Mouse (Mus musculus) hindbrain, embryonic 16.5 days (tissue): ENCODE data around the gene Tiam1. TPM values are rescaled to one million over a fixed set of nuclear protein-coding genes. Genes with fewer than 3 reads are reported as not detected.

Source experiments
- ATAC-seq: fragments of 200-750 bp; cut with Nextera tagmentation; 2 replicates; pipeline ENCODE4 v1.8.0; 2017; ENCODE audit warnings: moderate TSS enrichment, moderate library complexity
- H3K27ac ChIP-seq: fragments of 300-500 bp; sonication (generic); 2 replicates; pipeline ENCODE4 v1.5.1; 2014; ENCODE audit warnings: low read depth, mild to moderate bottlenecking, control low read depth, low read length, moderate library complexity
- H3K27me3 ChIP-seq: fragments of 300-500 bp; sonication (generic); replicated peaks from 2 replicates; pipeline ENCODE4 v1.6.1; 2014; ENCODE audit warnings: low read length; ENCODE audit not compliant: control insufficient read depth, insufficient read depth
- H3K36me3 ChIP-seq: fragments of 300-500 bp; sonication (generic); 2 replicates; pipeline ENCODE4 v1.6.1; 2014; ENCODE audit warnings: mild to moderate bottlenecking, low read length, moderate library complexity, mixed read lengths; ENCODE audit not compliant: control insufficient read depth, insufficient read depth
- H3K4me1 ChIP-seq: fragments of 300-500 bp; sonication (generic); 2 replicates; pipeline ENCODE4 v1.6.1; 2014; ENCODE audit warnings: low read depth, low read length; ENCODE audit not compliant: control insufficient read depth, insufficient read depth
- H3K4me2 ChIP-seq: fragments of 300-500 bp; sonication (generic); 2 replicates; pipeline ENCODE4 v1.6.1; 2014; ENCODE audit warnings: mild to moderate bottlenecking, low read length, control low read depth, moderate library complexity
- H3K4me3 ChIP-seq: fragments of 300-500 bp; sonication (generic); 2 replicates; pipeline ENCODE4 v1.5.1; 2014; ENCODE audit warnings: mild to moderate bottlenecking, low read length, control low read depth, moderate library complexity
- H3K9ac ChIP-seq: fragments of 300-500 bp; sonication (generic); 2 replicates; pipeline ENCODE4 v1.6.1; 2014; ENCODE audit warnings: low read depth, mild to moderate bottlenecking, control low read depth, low read length, moderate library complexity
- H3K9me3 ChIP-seq: fragments of 300-500 bp; sonication (generic); 2 replicates; pipeline ENCODE4 v1.6.1; 2014; ENCODE audit warnings: mild to moderate bottlenecking, low read length, moderate library complexity; ENCODE audit not compliant: control insufficient read depth
- WGBS: fragments of 180-500 bp; shearing (Covaris S2); extraction: QIAGEN DNeasy Blood & Tissue Kit; methylation state at CpG from one replicate; pipeline ENCODE4 v1.1.7; 2014; 5-methylcytosine and 5-hydroxymethylcytosine counted together
- polyA plus RNA-seq: library from polyadenylated mRNA; unstranded; fragments of >200 nt; fragmentation: Nextera tagmentation; extraction: Ambion mirVana; gene quantifications from 2 replicates; pipeline ENCODE4 v1.2.1, GENCODE M21; 2015

The Tiam1 gene
- polyA plus RNA-seq, 1 experiment from 2014 or later, result 16.6 TPM

GRCm38 (mm10) chr16:90150820-90151219, 7.3 kb upstream of the Tiam1 start:
- H3K27ac ChIP-seq, result no peak overlapping the region
- no peak for ATAC-seq
- no peaks in the 10 kb centered on the region for H3K36me3 ChIP-seq
- no peak overlapping the region for H3K4me3 ChIP-seq
- H3K9me3 ChIP-seq, result no peaks in the 10 kb centered on the region
- H3K9ac ChIP-seq, result no peak overlapping the region
- no peaks in the 10 kb centered on the region for H3K27me3 ChIP-seq
- no peaks in the 10 kb centered on the region for H3K4me1 ChIP-seq
- H3K4me2 ChIP-seq, result no peak overlapping the region
- 74% methylated on average over 6 of the region's 6 CpGs for WGBS

- no peaks in the 10 kb centered on the region for H3K4me1 ChIP-seq
- H3K9ac ChIP-seq, result no peak overlapping the region
- no peaks in the 10 kb centered on the region for H3K27me3 ChIP-seq
- peak; percentile 4; the same call in 1 of the 2 replicates for ATAC-seq
- no peak overlapping the region for H3K27ac ChIP-seq
- no peaks in the 10 kb centered on the region for H3K36me3 ChIP-seq
- no peaks in the 10 kb centered on the region for H3K9me3 ChIP-seq
- no peak overlapping the region for H3K4me2 ChIP-seq
- H3K4me3 ChIP-seq, result no peak overlapping the region
- 58% methylated on average over 7 of the region's 7 CpGs for WGBS
These were observed 6.6 kb upstream of the Tiam1 start for GRCm38 (mm10) chr16:90150126-90150525.

DNA sequence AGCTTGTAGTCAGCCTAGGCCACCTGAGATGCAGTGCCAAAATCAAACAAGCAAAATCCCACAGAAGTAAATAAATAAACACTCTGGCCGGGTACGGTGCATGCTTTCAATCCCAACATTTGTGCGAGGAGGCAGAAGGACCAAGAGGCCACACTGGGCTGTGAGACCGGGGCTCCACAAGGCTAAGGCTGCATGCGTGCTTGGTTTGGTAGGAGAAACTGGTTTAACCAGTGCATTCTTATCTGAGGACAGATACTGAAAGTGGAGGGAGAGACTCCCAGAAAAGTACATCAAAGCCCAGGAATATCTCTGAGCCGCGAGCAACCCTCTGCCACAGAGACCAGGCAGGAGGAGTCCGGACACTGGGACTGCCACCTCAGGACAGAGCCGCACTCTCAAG, 5.8 kb upstream of the Tiam1 start:
- peaks cover 3% of the 10 kb centered on the region; the same call in 1 of the 2 replicates for H3K4me1 ChIP-seq
- H3K4me3 ChIP-seq, result no peak overlapping the region
- no peak overlapping the region for H3K9ac ChIP-seq
- no peak overlapping the region for H3K27ac ChIP-seq
- no peaks in the 10 kb centered on the region for H3K27me3 ChIP-seq
- no peaks in the 10 kb centered on the region for H3K36me3 ChIP-seq
- no peak overlapping the region for H3K4me2 ChIP-seq
- WGBS, result 79% methylated on average over 9 of the region's 9 CpGs
- no peak for ATAC-seq
- no peaks in the 10 kb centered on the region for H3K9me3 ChIP-seq

DNA sequence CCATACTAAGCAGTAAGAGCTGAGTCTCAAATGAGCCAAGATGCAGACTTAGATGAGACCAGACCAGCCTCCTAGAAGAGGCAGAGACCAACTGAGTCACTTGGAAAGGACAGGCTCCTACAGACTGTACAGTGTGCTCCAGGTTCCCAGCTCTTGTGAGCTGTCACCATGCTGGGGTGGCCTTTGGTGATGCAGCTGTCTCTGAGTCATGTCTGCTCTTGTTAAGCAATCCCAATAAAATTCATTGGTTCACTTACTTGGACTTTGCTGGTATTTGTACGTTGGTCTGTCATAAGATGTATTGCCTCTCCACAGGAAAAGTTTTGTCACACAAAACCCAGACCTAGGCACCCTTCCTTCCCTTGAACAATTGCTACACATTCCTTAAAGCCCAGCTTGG, 1.7 kb upstream of the Tiam1 start:
- Histone ChIP-seq H3K9me3 (no peaks in the 10 kb centered on the region), H3K27me3 (no peaks in the 10 kb centered on the region)
- ATAC-seq, result no peak

DNA sequence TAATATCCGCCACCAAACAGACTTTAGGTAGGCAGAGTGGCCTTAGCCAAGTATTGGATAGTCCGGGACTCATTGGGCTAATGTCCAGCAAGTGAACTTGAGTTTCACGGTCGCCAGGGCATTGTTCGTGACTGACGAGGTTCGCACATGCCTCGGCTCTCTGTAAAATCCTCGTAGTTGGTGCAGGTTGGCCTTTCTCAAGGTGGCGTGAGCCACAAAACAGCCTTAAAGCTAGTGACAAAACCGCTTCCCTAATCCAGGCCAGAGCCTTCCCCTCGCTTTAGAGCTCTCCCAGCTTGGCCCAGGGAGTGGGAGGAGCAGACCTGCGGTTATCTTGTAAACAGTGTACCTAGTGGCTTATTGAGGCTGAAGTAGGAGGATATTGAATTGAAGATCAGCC, 972 bp upstream of the Tiam1 start:
- H3K36me3 ChIP-seq, result no peaks in the 10 kb centered on the region
- H3K9ac ChIP-seq, result peak overlapping the region; percentile 86
- no peak for ATAC-seq
- peak overlapping the region; percentile 77 for H3K4me3 ChIP-seq
- H3K9me3 ChIP-seq, result no peaks in the 10 kb centered on the region
- 9% methylated on average over 13 of the region's 13 CpGs for WGBS
- H3K27ac ChIP-seq, result peak overlapping the region; percentile 60
- H3K4me1 ChIP-seq, result peaks cover 15% of the 10 kb centered on the region
- peak overlapping the region; percentile 90 for H3K4me2 ChIP-seq
- no peaks in the 10 kb centered on the region for H3K27me3 ChIP-seq

More for the DNA sequence above, 1.7 kb upstream of the Tiam1 start:
- no peak overlapping the region for H3K4me2 ChIP-seq
- no peaks in the 10 kb centered on the region for H3K36me3 ChIP-seq
- H3K9ac ChIP-seq, result no peak overlapping the region
- H3K4me1 ChIP-seq, result peaks cover 10% of the 10 kb centered on the region
- WGBS, result 78% methylated on average over 1 of the region's 1 CpGs
- no peak overlapping the region for H3K4me3 ChIP-seq
- H3K27ac ChIP-seq, result no peak overlapping the region

DNA sequence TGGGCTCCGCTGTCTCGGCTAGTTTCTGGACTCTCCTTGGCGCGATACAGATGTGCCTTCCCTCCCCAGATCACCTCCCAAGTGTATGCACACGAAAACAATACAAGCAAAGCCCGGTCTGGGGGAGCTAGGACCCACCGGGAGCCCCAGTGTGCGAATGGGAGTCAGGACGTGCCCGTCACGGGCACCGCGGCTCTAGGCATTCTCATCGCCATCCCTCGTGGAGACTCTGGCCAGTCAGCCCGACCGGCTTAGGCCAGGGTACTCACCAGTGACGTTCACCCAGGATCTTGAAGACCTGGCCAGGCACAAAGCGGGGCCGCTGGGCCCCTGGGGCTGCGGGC, 181 bp downstream of the Tiam1 start:
- peak overlapping the region; percentile 90 for H3K4me2 ChIP-seq
- peak overlapping the region; percentile 77 for H3K4me3 ChIP-seq
- H3K9me3 ChIP-seq, result no peaks in the 10 kb centered on the region
- H3K36me3 ChIP-seq, result no peaks in the 10 kb centered on the region
- peak overlapping the region; percentile 91 for H3K27ac ChIP-seq
- peaks cover 15% of the 10 kb centered on the region for H3K4me1 ChIP-seq
- WGBS, result 0% methylated on average over 21 of the region's 21 CpGs
- peak overlapping the region; percentile 86 for H3K9ac ChIP-seq
- no peaks in the 10 kb centered on the region for H3K27me3 ChIP-seq
- ATAC-seq, result peak; percentile 62

DNA sequence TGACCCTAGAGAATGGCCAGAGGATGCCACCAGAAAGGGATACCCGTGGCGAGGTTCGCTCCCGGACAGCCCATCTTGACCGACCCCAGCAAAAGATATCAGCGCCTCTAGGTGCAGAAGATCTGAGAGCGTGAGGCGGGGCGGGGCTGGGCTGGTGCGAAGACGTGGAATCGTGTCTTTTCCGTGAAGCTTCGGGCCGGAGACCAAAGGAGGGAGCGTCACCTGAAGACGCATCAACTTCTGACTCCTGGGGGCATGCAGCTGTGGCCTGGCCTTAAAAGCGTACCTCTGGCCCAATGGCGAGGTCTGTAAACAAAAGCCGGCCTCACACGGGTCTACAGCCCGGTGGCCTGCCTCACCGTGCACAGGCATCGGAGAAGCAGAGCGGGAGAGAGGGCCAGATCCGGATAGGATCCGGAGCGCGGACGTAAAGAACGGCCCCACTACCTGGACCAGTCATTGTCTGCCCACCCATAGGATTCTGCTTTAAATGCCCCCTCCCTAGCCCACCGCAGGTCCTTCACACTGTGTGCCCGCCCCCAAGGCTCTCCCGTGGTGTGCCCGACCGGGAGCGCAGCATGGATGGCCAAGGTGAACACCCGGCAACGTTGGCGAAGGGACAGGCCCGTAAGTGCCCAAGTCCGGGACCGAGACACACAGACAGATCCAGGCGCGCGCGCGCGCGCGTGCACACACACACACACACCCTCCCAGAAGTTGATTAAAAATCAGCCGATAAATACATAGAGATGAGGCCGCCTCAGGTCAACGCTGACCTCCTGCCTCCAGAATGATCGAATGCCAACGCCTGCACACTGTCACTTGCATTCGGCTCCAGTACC, 774 bp downstream of the Tiam1 start:
- Histone ChIP-seq H3K36me3 (no peaks in the 10 kb centered on the region), H3K4me1 (peaks cover 15% of the 10 kb centered on the region), H3K9ac (peak overlapping the region; percentile 86), H3K4me2 (peak overlapping the region; percentile 90), H3K27ac (peak overlapping the region; percentile 91), H3K27me3 (no peaks in the 10 kb centered on the region), H3K4me3 (peak overlapping the region; percentile 77), H3K9me3 (no peaks in the 10 kb centered on the region)
- under 1% methylated on average over 57 of the region's 57 CpGs for WGBS
- ATAC-seq, result peak; percentile 8

DNA sequence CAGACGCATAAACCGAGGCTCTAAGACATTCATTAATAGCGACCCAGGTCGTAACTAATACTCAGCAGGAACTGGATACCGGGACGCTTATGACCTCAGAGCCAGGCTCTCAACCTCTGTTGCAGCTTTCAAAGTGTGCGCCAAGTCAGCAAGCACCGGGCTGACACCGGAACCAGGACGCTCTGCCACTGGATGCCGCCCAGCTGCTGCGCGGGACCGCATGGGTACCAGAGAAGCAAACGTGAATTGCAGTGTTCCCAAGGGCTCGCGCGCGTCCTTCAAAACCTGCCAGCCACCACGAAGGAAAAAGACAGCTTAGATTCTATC, 1.4 kb downstream of the Tiam1 start:
- Histone ChIP-seq H3K27ac (peak overlapping the region; percentile 91), H3K4me2 (peak overlapping the region; percentile 90), H3K4me1 (peaks cover 15% of the 10 kb centered on the region), H3K36me3 (no peaks in the 10 kb centered on the region), H3K4me3 (peak overlapping the region; percentile 77), H3K27me3 (no peaks in the 10 kb centered on the region), H3K9ac (peak overlapping the region; percentile 86), H3K9me3 (no peaks in the 10 kb centered on the region)
- ATAC-seq, result no peak
- 1% methylated on average over 20 of the region's 20 CpGs for WGBS

DNA sequence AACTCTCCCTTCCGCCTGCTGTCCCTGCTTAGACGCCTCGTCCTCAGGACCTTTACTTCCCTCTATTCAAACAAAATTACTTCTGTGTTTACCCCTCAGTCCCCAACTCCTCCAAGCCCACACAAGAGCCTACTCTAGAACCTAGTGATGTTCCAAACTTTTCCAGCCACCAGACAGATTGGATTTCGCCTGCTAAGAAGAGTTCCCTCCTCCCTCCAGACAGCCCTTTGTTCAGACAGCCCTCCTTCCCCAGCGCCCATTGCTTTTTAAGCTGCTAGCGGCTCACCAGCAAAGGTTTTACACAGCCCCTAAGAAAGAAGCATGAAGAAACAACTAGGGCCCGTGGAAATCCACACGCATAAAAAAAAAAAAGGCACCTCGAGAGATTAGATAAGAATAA, 2.0 kb downstream of the Tiam1 start:
- Histone ChIP-seq H3K27ac (no peak overlapping the region), H3K4me3 (peak overlapping the region; percentile 77), H3K36me3 (no peaks in the 10 kb centered on the region), H3K9me3 (no peaks in the 10 kb centered on the region), H3K4me1 (peaks cover 15% of the 10 kb centered on the region), H3K27me3 (no peaks in the 10 kb centered on the region), H3K4me2 (peak overlapping the region; percentile 90), H3K9ac (peak overlapping the region; percentile 3; the same call in 1 of the 2 replicates)
- WGBS, result 30% methylated on average over 9 of the region's 9 CpGs
- ATAC-seq, result no peak
